Mouse (Mus musculus) spleen, postnatal 10 days (tissue): Measurements from ENCODE around the gene Hist1h4d.
"Not testable (repeated sequence)": the region's sequence is repeated elsewhere in the genome, so short reads cannot be mapped to it uniquely, and the experiment has no call there.

ENCODE experiments used
- DNase-seq, 2 experiments: peaks; one replicate each; pipeline ENCODE4 v3.0.0; 2021 to 2022; ENCODE audit warnings: low spot score in 2 of 2

Gene Hist1h4d

DNA sequence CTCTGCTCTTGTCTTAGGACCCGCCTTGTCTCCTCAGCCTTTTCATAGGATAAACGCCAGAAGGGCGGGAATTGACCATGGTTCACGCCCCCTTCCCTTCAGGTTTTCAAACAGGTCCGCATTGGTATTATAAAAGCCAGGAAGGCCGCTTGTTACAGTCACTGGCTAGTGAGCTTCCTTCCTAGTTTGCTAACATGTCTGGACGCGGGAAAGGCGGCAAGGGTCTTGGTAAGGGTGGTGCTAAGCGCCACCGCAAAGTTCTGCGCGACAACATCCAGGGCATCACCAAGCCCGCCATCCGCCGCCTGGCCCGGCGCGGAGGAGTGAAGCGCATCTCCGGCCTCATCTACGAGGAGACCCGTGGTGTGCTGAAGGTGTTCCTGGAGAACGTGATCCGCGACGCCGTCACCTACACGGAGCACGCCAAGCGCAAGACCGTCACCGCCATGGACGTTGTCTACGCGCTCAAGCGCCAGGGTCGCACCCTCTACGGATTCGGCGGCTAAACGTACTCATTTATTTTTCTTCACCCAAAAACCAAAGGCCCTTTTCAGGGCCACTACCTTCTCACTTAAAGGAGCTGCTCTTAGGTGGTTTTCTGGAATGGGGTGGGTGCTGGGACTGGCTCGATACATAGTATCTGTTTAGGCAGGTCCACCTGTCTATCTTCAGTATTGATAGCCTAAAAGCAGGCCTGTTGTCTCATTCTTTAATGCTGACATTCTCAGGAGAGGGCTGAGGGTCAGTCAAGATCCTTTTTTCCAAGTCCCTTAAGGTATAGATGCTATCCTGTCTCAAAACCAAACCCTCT is at the start of gene Hist1h4d:
Gene Hist1h4d, plus strand, starts transcription at position 191 of the 811 bp plus-strand sequence.
- DNase-seq, result peak; percentile 93 to 97

DNA sequence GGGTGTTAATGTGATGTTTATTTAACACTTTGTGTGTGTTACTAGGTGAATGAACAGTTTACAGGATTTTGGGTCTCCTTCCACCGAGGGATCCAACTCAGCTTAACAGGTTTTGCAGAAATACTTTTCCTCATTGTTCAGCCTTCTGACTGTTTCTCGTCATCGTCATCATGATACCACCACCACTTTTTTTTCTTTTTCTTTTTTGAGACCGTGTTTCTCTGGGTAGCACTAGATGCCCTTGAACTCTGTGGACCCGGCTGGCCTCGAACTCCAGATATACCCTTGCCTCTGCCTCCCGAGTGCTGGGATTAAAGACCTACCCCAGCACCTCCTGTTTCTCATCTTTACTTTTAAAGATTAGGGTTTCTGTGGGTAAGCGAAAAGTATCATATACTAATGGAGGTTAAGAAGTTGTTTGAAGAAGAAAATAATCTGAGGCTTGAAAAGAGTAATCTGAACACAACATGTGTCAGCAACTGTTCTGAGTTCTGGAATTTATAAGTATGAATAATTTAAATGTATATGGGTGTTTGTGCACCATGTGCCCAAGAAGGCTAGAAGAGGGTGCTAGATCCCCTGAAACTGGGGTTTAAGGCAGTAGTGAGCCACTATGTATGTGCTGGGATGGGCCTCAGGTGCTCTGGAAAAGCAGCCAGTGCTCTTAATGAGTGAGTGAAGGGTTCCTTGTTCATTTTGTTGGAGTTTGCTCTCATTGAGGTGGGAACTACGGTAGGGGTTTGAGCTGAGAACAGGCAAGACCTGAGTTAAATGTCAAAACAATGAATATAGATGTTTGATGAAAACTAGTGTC is 48.9 kb upstream of the Hist1h4d start:
- peak; percentile 53 to 65 for DNase-seq

DNA sequence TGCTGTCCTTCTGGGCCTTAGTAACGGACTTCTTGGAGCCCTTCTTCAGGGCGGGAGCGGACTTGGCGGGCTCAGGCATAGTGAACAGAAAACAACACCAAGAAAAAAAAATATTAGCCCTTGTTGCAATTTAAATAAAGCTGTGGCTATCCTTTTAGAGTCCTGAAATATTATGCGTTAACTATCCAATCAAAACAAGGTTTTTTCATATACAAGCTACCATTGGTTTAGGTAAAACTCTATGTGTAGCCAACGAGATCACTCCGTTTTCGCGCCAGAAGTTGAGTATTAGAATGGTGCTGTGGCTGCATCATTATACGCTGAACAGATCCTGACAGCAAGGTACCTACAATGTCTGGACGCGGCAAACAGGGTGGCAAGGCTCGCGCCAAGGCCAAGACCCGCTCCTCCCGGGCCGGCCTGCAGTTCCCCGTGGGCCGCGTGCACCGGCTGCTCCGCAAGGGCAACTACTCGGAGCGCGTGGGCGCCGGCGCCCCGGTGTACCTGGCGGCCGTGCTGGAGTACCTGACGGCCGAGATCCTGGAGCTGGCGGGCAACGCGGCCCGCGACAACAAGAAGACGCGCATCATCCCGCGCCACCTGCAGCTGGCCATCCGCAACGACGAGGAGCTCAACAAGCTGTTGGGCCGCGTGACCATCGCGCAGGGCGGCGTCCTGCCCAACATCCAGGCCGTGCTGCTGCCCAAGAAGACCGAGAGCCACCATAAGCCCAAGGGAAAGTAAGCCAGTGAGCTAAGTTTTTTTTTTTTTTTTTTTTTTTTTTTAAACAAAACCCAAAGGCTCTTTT is 47.6 kb upstream of the Hist1h4d start, which contains the start of gene Hist1h2af:
Gene Hist1h2af, plus strand, starts transcription at position 347 of the 808 bp plus-strand sequence.
- DNase-seq, result peak; percentile 78 to 83

DNA sequence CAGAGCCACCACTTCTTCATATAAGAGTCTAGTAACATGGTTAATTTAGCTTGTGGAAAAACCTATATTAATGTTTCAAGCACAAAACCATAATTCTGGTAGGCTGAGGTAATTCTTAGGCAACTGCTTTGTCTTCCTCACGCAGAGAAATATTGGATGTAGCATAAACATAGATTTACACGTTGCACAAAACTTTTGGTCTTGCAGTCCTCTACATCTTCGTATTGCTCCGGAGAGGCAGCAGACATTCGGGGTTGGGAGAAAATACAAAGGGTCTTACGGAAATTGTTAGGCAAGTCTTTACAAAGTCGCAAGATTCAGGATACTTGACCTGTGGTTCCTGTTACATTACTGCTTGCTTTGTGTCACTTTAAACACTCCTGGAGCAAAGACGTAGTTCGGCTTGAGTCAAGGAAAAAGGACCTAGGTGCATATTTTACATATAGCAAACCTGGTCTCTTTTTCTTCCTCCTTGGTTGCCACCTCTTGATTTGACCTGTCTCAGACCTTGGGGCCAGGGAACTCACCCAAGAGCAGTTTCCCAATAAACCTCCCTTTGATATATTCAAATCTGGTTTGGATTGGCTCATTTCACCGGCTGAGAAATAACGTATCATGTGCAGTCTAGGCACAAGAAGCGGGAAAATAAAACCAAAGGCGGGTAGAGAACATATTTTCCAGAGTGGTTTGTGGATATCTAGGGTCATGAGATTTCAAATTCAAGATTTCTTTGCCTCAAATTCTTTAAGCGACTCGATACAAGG is 46.8 kb upstream of the Hist1h4d start:
- peak; percentile 55 to 60 for DNase-seq

DNA sequence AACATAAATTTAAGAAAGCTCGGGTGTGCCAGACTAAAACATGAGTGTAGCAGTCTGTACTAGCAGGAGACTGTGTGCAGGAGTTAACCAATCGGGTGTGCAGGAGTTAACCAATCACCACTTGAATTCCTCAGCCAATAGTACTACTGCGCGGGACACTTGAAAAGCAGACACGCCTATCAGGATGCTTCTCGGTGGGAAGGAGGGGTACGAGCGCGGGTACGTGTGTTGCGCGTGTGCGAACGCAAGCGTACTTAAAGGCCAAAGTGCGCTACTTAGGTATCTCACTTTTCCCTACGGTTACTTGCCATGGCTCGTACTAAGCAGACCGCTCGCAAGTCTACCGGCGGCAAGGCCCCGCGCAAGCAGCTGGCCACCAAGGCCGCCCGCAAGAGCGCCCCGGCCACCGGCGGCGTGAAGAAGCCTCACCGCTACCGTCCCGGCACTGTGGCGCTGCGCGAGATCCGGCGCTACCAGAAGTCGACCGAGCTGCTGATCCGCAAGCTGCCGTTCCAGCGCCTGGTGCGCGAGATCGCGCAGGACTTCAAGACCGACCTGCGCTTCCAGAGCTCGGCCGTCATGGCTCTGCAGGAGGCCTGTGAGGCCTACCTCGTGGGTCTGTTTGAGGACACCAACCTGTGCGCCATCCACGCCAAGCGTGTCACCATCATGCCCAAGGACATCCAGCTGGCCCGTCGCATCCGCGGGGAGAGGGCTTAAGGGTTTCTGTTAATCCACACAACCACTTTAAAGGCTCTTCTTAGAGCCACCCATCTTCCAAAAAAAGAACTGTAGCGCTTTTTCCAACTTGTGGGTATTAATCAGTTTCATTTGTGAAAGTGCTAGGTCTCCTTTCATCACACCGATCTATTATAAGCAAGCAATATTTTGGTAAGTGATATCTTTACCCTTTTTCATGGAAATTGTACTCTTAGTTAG is 46.0 kb upstream of the Hist1h4d start, which contains the start of gene Hist1h3g:
Gene Hist1h3g, plus strand, starts transcription at position 286 of the 939 bp plus-strand sequence.
- peak; percentile 92 for DNase-seq

DNA sequence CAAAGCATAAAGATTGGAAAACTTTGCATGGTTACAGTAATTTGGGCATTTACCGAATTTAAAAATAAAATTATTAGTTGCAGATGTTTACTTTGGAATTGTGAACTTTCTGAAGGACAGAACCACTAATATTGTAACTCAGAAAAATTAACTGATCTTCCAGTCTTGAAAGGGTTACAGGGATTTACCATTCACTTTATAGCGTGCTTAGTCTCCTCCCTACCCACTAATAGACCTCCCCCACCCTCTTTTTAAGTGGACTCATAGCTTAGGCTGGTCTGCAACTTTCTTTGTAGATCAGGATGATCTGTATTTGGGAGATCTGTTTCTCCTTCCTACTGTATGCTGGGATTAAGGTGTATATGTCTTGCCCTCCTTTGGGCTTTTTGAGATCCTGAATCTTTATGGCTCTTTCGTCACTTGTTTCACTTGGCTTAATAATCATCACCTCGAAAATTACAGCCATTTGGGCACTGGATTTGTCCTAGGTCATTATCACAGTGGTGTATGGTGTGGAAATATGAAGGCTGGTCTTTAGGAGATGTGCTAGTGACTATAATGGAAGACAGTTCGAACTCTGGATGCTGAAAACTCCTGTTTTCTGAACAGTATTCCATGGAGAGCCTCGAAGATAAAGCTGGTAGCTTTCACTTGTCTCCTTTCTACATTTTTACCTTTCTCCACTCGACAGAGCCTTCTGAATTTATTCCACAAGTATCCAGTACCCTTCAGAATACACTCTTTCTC is 45.1 kb upstream of the Hist1h4d start:
- DNase-seq, result no peak

DNA sequence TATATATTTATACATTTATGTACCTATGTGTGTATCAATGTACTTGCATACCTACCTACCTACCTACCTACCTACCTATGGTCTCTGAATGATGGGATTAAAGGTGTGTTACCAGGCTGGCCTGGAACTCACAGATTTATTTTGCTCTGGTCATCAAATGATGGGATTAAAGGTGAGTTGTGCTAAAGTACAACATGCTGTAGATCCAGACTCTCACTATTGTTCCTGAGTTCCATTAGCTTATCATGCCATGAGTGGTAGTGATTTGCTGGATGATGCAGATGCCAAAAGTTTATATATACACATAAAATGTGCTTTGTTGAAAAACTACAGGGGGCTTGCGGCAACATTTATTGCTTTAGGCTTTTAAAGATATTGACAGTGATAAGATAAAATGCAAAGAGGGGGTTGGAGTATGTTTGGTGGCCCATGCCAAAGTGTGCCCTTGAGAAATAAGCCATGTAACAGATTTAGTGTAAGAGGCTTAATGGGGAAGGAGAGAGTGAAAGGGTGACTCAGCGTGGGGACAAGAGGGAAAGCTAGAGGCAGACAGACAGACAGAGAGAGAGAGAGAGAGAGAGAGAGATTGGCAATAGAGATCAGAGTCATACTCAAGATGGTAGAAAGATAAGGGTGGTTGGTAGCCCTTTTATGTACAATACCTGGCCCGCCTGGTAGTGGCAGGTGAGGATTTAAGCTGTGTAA is 44.2 kb upstream of the Hist1h4d start:
- DNase-seq, result no peak

DNA sequence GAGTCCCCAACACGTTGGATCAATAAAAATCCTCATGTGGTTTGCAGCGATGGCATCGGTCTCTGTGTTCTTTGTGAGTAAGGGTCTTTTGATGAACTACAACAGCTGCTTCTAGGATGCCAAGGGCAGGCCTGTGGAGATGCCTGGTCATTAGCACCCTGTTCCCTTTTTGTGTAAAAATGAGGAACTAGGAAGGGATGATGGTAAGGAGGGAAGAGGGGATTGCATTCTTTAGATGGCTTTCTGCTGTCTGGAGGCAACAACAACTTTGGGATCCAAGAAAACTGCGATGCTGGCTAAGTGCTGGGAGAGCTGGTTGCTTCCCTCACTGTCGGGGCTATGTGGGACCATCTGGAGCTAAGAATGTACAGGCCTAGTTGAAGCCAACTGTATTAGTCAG is 43.1 kb upstream of the Hist1h4d start:
- no peak for DNase-seq

DNA sequence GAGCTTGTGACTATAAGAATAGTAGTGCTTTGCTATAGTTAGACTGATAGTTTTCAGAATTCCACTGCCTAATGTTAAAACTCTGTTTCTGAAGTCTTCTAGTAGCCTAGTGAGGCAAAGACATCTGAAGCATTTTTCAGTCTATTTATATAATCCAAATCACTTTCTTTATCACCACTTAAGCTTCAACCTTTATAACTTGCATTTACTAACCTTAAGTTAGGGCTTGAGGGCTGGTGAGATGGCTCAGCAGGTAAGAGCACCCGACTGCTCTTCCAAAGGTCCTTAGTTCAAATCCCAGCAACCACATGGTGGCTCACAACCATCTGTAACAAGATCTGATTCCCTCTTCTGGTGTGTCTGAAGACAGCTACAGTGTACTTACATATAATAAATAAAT is 41.6 kb upstream of the Hist1h4d start:
- not testable (repeated sequence) for DNase-seq

DNA sequence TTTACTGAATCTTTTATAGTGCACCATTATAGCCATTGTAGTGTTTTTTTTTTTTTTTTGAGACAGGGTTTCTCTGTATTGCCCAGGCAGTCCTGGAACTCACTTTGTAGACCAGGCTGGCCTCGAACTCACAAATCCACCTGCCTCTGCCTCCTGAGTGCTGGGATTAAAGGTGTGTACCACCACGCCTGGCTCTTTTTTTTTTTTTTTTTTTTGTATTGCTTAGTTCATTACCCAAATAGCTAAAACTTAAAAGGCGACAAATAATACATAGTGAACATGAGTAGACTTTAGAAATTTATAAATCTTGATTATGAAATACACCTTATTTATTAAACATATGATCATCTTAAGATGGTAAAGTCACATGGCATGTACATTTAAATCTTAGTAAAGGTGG is 39.9 kb upstream of the Hist1h4d start:
- no peak for DNase-seq

DNA sequence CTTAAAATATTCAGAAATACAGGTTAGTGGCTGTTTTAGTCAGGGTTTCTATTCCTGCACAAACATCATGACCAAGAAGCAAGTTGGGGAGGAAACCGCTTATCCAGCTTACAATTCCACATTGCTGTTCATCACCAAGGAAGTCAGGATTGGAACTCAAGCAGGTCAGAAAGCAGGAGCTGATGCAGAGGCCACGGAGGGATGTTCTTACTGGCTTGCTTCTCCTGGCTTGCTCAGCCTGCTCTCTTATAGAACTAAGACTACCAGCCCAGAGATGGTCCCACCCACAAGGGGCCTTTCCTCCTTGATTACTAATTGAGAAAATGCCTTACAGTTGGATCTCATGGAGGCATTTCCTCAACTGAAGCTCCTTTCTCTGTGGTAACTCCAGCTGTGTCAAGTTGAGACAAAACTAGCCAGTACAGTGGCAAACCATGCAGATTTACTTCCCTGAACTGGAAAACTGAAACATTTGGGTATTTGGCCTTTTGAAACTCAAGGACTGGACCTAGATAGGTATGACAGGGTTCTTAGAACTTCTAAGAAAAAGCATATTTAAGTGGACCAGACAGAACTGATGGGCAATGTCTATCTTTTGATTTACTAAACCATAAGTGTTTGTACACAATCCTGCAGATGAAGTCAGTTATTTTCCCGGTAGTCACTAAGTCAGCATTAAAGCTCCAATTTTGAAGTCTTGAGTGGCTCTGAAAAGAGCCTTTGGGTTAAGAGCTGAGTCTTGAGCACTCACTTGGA is 39.0 kb upstream of the Hist1h4d start:
- peak in 1 of 2 experiments; percentile 54 for DNase-seq

DNA sequence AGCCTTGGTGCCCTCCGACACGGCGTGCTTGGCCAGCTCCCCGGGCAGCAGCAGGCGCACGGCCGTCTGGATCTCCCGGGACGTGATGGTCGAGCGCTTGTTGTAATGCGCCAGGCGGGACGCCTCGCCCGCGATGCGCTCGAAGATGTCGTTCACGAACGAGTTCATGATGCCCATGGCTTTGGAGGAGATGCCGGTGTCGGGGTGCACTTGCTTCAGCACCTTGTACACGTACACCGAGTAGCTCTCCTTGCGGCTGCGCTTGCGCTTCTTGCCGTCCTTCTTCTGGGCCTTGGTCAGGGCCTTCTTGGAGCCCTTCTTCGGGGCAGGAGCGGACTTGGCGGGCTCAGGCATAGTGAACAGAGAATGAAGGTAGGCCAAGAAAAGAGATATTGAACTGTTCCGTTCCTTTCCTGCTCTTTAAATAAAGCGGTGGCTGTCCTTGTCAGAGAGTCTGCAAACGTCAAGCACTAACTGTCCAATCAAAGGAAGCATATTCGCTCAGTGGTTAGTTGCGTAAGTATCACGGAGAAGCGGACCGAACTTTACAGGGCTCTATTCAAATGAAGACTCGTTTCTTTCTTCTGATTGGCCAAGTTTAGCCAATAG is 38.3 kb upstream of the Hist1h4d start, which contains the start of gene Hist1h2bh:
Gene Hist1h2bh, minus strand, starts transcription at position 394 of the 609 bp plus-strand sequence.
- DNase-seq, result peak; percentile 78 to 87

DNA sequence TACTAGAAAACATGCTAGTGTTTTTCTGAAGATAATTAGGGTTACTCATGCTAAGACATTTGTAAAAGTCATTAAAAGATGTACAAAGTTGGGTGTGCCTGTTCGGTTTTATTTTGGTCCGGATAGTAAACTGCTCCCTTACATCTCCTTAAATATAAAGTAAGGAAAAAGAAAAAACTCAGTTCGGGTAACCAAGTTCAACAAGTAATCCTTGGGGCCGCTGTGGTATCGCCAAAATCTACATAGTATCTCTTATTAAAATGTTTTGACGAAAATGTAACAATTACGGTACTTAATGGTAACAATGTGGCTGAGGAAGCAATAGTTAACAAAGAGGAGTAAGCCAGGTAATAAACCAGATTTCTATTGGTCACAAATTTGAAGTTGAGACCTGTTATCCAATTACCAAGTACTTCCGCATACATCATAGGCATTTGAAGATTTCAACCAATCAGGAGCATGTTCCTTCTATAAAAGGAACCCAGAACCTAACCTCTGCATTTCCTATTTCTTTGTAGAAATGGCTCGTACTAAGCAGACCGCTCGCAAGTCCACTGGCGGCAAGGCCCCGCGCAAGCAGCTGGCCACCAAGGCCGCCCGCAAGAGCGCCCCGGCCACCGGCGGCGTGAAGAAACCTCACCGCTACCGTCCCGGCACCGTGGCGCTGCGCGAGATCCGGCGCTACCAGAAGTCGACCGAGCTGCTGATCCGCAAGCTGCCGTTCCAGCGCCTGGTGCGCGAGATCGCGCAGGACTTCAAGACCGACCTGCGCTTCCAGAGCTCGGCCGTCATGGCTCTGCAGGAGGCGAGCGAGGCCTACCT is 37.2 kb upstream of the Hist1h4d start, which contains the start of gene Hist1h3f:
Gene Hist1h3f, plus strand, starts transcription at position 88 of the 822 bp plus-strand sequence.
- peak; percentile 81 to 87 for DNase-seq

DNA sequence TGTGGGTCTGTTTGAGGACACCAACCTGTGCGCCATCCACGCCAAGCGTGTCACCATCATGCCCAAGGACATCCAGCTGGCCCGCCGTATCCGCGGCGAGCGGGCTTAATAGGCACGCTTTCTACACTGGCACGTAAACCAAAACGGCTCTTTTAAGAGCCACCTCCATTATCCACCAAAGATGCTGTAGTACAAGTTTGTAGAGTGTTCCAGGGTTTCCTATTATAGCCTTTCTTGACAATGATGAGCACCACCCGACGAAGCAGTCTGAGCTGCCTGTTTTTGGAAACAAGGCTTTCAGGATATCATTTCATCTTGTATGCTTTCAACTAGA is 36.6 kb upstream of the Hist1h4d start:
- DNase-seq, result peak in 1 of 2 experiments; percentile 63

DNA sequence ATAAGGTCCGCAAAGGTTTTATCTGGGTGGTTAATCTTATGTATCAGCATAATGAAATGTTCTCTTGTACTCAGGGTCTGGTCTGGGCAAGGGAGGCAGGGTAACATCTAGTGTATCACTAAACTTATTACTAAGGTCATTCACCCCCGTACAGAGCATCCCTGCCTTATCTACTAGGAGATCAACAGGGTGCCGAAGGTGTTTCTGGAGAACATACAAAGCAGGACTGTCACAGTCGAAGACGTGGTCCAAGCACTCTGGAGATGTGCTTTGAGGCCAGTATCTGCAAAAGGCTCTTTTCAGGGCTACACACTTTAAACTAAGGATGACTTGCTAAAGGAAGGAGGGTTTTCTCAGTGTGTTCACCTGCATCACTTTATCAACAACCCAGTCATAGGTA is 34.7 kb upstream of the Hist1h4d start:
- peak in 1 of 2 experiments; percentile 17 for DNase-seq

DNA sequence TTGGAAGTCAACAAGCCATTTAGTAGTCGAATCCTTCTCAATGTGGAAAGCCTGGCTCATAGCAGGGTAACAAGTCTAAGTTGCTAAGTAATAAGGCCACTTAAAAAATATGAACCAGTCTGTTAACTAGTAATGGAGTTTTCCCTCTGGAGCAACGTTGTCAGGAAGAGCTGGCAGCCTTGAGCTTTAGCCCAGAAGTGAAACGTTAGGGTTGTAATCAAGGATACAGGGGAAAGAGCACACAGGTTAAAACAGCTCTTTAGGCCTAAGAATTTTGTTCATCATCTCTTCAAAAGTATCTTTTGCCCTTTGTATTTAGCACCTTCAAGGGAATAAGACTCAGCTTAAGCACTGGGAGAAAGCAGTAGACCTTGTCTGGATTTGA is 30.6 kb upstream of the Hist1h4d start:
- DNase-seq, result peak; percentile 23 to 36
